Mouse (Mus musculus) inflammation-experienced regulatory T-cells, adult 16 weeks (primary cell): ENCODE data around the gene Slc44a4. TPM values are rescaled to one million over a fixed set of nuclear protein-coding genes. Genes with fewer than 3 reads are reported as not detected.

ENCODE experiments used
- polyA plus RNA-seq: library from polyadenylated mRNA; unstranded; fragments of 100-300 nt; shearing (Covaris generic); gene quantifications from one replicate; pipeline ENCODE4 v1.2.1, GENCODE M21; 2017

Gene Slc44a4
- polyA plus RNA-seq = not detected

DNA sequence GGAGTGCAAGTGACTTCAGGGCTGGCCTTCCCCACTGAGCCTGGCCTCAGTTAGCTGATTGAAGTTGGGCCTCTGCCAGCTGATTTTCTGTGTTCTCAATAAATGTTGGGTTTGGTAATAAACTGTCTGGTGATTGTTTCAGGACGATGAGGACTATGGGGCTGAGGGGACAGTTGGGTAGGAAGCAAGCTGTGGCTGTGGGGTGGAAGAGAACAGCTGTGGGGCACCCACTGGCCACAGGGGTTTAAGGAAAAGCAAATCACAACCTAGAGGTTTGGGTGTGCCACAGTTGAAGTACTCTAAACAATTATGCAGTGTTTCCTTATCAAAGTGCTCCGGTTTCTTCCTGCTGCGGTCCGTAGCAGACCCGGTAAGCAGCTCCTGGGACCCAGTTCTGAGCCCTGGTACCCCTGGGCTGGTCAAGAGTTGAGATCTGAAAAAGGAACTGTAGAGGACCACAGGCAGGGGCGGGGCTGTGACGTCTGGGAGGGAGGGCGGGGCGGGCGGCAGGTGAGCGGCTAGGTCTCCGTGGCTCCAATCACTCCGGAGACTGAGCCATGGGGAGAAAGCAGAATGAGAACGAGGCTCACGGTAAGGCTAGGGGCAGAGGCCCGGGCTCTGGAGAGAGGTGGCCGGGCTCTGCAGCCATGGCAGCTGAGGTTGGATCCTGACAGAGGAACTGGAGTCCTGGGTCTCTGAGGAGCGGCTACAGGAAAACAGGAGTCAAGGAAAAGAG, at the start of gene Slc44a4:
Gene Slc44a4 (plus strand): TSS at position 537 of the 736 bp plus-strand sequence.

DNA sequence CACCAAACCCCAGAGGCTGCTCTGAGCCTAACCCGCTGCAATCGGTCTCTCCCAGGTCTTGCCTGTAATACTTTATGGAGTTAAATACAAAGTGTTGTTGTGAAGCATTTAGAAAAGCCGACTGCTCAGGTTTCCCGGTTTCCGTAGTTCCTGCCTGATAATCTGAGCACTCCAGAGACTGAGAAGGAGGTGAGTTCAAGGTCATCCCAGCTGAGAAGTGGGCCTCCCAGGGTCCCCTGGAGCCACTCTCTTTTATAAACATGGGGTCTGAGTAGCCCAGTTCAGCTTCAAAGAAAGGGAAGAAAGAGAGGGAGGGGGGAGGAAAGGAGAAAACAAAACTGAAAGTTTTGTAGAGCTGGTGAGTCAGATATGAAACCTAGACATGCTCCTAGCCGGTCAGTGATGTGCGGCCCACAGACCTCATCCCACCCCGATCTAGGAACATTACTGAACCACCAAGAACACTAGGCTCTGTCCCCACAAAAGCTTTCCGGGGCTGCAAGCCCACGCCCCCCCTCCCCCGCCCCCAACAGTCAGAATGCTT, 34.9 kb upstream of the Slc44a4 start, which contains the start of gene Zbtb12:
Gene Zbtb12 (plus strand): TSS at position 148 of the 544 bp plus-strand sequence.

DNA sequence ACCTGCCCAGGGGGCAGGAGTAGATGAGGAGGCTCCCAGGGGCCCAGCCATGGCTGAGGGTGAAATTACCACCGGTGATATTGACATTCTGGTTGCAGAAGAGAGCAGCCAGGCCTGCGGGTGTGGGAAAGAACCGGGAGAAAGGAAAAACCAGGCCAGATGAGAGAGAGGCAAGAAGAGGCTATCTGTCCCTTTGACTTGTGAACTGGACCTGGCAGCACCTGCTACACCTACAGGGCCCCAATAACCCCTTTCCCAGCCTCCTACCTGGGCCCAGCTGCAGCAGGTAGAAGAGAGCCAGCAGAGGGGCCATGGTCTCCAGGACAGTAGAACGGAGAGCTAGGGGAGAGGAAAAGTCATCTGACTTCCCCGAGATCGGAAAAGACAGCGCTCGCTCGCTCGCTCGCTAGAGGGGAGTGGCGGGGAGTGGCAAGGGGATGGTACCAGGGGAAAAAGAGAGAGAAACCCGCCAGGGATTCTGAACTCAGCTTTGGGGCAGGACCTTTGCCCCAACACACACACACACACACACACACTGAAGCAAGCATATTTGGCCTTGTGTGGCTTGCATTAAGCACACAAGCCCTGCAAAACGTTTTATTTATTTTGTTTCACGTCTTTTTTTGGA, 32.5 kb upstream of the Slc44a4 start, which contains the start of gene Gm20547:
Gene Gm20547 (minus strand): TSS at position 360 of the 628 bp plus-strand sequence.

DNA sequence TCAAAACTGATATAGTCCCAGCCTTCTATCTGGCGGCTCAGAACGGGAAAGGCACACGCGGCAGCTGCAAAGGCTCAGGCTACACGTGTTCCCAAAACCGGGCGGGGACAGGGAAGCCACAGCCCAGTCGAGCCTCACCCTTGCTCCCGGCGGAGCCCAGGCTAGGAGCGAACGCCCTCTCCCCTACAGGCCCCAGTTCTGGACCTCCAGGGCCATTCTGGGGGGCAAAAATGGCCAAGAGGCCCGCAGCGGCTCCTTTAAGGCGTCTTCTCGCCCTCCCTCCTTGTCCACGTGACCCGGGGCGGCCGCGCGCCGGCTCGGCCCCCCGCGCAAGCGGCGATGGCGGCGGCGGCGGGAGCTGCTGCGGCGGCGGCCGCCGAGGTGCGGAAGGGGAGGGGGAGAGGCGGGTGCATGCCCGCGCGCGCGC, 16.1 kb upstream of the Slc44a4 start, which contains the start of the genes C2 and Ehmt2:
Gene C2 (minus strand): TSS at position 106 of the 427 bp plus-strand sequence.
Gene Ehmt2 (plus strand): TSS at position 310 of the 427 bp plus-strand sequence.

DNA sequence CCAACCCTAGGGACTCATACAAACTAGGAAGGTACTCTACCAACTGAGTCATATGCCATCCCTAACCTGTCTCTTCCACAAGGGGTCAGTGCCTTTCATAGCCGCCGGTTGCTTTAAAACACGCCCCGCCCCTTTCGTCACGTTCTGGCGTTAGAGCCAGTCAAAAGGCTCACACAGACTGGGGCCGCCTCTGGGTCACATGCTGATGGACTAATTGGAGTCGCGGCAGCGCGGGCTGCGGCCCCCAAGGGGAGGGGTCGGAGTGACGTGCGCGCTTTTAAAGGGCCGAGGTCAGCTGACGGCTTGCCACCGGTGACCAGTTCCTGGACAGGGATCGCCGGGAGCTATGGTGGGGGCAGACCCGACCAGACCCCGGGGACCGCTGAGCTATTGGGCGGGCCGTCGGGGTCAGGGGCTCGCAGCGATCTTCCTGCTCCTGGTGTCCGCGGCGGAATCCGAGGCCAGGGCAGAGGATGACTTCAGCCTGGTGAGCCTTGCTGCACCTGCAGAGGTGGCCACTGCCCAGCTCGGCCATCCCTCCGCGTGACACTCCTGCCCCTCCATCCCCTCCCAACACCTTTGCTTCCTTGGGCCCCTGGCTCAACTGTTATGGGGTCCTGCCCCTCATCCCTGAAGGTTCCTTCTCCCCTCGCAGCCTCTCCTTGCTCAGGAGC, 16.9 kb downstream of the Slc44a4 start, which contains the start of gene Neu1:
Gene Neu1 (plus strand): TSS at position 193 of the 674 bp plus-strand sequence.

DNA sequence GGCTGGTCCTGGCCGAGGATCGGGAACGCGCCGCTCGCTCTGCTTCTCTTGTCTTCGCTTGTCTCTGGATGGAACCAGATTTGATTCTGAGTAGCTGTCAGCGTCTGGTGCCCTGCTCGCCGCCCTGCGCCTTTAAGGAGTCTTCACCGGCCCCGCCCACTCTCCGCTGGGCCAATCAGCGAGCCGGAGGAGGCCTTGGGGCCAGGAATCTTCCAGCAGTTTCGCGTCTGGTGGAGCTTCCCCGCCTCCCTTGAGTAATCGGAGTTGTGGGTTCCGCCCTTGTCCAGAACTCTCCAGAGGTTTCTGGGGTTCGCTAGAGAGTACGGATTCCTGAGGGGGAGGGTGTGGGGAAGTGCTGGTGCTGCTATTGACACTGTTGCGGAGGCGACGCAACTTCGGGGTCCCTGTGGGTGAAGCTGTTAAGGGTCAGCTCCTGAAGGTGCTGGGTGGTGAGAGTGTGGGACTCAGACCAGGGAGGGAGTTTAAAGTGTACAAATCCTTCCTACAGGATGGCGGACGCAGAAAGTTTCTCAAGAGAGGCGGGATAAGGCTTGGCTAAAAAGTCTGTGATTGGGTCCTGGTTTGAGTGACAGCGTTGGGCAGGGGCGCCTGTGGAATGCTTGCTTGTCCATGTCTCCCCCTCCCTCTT, 45.0 kb downstream of the Slc44a4 start, which contains the start of gene Hspa1b:
Gene Hspa1b (minus strand): TSS at position 109 of the 649 bp plus-strand sequence.

DNA sequence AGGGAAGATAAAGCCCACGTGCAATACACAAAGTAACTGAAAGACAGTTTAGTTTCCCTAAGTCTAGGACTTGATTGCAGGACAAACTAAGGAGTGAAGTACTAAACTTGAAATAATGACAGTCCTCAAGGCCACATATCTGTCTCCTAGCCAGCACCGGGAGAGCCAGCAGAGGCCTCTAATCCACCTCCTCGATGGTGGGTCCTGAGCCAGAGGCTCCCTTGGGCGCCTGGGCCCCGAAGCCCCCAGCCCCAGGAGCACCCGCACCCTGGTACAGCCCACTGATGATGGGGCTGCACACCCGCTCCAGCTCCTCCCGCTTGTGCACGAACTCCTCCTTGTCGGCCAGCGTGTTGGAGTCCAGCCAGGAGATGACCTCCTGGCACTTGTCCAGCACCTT, 55.6 kb downstream of the Slc44a4 start, which contains the start of gene Gm20481:
Gene Gm20481 (plus strand): TSS at position 91 of the 400 bp plus-strand sequence.

DNA sequence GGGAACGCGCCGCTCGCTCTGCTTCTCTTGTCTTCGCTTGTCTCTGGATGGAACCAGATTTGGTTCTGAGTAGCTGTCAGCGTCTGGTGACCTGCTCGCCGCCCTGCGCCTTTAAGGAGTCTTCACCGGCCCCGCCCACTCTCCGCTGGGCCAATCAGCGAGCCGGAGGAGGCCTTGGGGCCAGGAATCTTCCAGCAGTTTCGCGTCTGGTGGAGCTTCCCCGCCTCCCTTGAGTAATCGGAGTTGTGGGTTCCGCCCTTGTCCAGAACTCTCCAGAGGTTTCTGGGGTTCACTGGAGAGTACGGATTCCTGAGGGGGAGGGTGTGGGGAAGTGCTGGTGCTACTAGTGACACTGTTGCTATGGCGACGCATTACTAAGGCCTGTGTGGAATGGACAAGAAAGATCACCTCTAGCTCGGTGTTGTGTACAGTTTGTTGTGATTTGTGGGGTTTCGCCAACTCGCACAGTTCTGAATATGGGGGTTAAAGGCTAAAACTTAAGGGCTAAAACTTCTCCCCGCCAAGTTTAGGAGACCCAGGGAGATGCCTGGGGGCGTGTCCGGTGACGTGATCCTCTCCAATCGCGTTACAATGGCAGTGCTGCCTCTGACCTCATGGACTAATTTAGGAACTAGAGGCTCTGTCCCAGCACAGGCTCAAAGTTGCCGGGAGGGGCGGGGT, 57.9 kb downstream of the Slc44a4 start, which contains the start of the genes Hspa1a and Hspa1l:
Gene Hspa1a (minus strand): TSS at position 88 of the 681 bp plus-strand sequence.
Gene Hspa1l (plus strand): TSS at position 635 of the 681 bp plus-strand sequence.

Other genes starting within 250 kb of the Slc44a4 start
- gene Tnxb, start 243.9 kb upstream of the Slc44a4 start, polyA plus RNA-seq = not detected
- not detected for gene C4b, start 170.6 kb upstream of the Slc44a4 start, polyA plus RNA-seq
- gene Cyp21a1, start 109.9 kb upstream of the Slc44a4 start, polyA plus RNA-seq = not detected
- 38.5 TPM for gene Stk19, start 77.5 kb upstream of the Slc44a4 start, polyA plus RNA-seq
- 96.4 TPM for gene Dxo, start 77.4 kb upstream of the Slc44a4 start, polyA plus RNA-seq
- gene Skiv2l, start 64.3 kb upstream of the Slc44a4 start, polyA plus RNA-seq = 169 TPM
- gene Nelfe, start 64.1 kb upstream of the Slc44a4 start, polyA plus RNA-seq = 48.6 TPM
- gene Cfb, start 51.9 kb upstream of the Slc44a4 start, polyA plus RNA-seq = 1.4 TPM
- 0.66 TPM for gene Zbtb12, start 35.0 kb upstream of the Slc44a4 start, polyA plus RNA-seq
- gene Gm20547, start 32.4 kb upstream of the Slc44a4 start, polyA plus RNA-seq = not detected
- gene C2, start 16.2 kb upstream of the Slc44a4 start, polyA plus RNA-seq = 3.3 TPM
- gene Ehmt2, start 16.0 kb upstream of the Slc44a4 start, polyA plus RNA-seq = 45.6 TPM
- 107 TPM for gene Neu1, start 16.8 kb downstream of the Slc44a4 start, polyA plus RNA-seq
- 15.1 TPM for gene Hspa1b, start 44.8 kb downstream of the Slc44a4 start, polyA plus RNA-seq
- gene Gm20481, start 55.4 kb downstream of the Slc44a4 start, polyA plus RNA-seq = not detected
- gene Hspa1a, start 57.7 kb downstream of the Slc44a4 start, polyA plus RNA-seq = 4.3 TPM
- 0.13 TPM for gene Hspa1l, start 58.2 kb downstream of the Slc44a4 start, polyA plus RNA-seq
- 60.3 TPM for gene Lsm2, start 67.4 kb downstream of the Slc44a4 start, polyA plus RNA-seq
- gene Vars, start 86.5 kb downstream of the Slc44a4 start, polyA plus RNA-seq = 276 TPM
- 0.44 TPM for gene Vwa7, start 102.1 kb downstream of the Slc44a4 start, polyA plus RNA-seq
- 4.4 TPM for gene Sapcd1, start 113.5 kb downstream of the Slc44a4 start, polyA plus RNA-seq
- 1.5 TPM for gene Msh5, start 132.3 kb downstream of the Slc44a4 start, polyA plus RNA-seq
- 611 TPM for gene Clic1, start 135.5 kb downstream of the Slc44a4 start, polyA plus RNA-seq
- 2.5 TPM for gene Ddah2, start 144.6 kb downstream of the Slc44a4 start, polyA plus RNA-seq
- not detected for gene Ly6g6c, start 150.9 kb downstream of the Slc44a4 start, polyA plus RNA-seq
- not detected for gene Mpig6b, start 151.7 kb downstream of the Slc44a4 start, polyA plus RNA-seq
- not detected for gene Ly6g6e, start 162.4 kb downstream of the Slc44a4 start, polyA plus RNA-seq
- not detected for gene Ly6g6d, start 163.6 kb downstream of the Slc44a4 start, polyA plus RNA-seq
- not detected for gene Ly6g6f, start 171.1 kb downstream of the Slc44a4 start, polyA plus RNA-seq
- gene Abhd16a, start 174.8 kb downstream of the Slc44a4 start, polyA plus RNA-seq = 86.4 TPM
- not detected for gene Ly6g5c, start 193.8 kb downstream of the Slc44a4 start, polyA plus RNA-seq
- 2.4 TPM for gene Ly6g5b, start 201.0 kb downstream of the Slc44a4 start, polyA plus RNA-seq
- gene Gpank1, start 207.0 kb downstream of the Slc44a4 start, polyA plus RNA-seq = 62.3 TPM
- 279 TPM for gene Csnk2b, start 207.6 kb downstream of the Slc44a4 start, polyA plus RNA-seq
- gene D17H6S53E, start 211.9 kb downstream of the Slc44a4 start, polyA plus RNA-seq = 5.5 TPM
- gene Apom, start 217.6 kb downstream of the Slc44a4 start, polyA plus RNA-seq = not detected
- 48.9 TPM for gene Bag6, start 220.7 kb downstream of the Slc44a4 start, polyA plus RNA-seq